Mouse (Mus musculus) CD4-positive helper T cell, adult 2 months (primary cell): Measurements from ENCODE around the gene Rps6ka2.
"Not testable (repeated sequence)": the region's sequence is repeated elsewhere in the genome, so short reads cannot be mapped to it uniquely, and the experiment has no call there.

Experiments
- DNase-seq: peaks from one replicate; pipeline ENCODE4 v3.0.0-alpha.2; 2012; ENCODE audit warnings: low read depth, missing footprints, low spot score

Rps6ka2 gene

GRCm38 (mm10) chr17:7170304-7171295, 685 bp downstream of the Rps6ka2 start:
- DNase-seq: peak; percentile 17

GRCm38 (mm10) chr17:7173331-7174028, 3.6 kb downstream of the Rps6ka2 start:
- DNase-seq: no peak

GRCm38 (mm10) chr17:7175293-7175692, 5.4 kb downstream of the Rps6ka2 start:
- DNase-seq: no peak

- no peak for DNase-seq
These were observed 6.5 kb downstream of the Rps6ka2 start for GRCm38 (mm10) chr17:7176394-7176793.

DNA sequence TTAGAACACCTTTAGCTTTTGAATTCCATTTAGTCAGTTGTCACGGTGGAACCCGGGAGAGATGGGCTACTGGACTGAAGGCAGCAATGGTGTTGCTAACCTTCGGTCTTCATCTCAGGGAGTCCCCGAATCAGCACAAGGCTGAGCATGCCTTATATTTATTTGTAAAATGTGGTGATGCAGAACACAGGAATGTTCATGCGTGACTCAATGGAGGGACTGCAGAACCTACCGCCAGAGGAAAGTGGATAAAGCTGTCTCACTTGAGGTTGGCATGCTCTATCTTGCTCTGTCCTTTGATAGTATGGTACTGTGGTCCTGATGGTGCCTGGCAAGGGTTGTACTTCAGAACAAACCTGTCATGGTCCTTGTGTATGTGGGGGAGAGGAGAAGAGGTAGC, 8.3 kb downstream of the Rps6ka2 start:
- DNase-seq: no peak

- no peak for DNase-seq
These were observed 12.3 kb downstream of the Rps6ka2 start for GRCm38 (mm10) chr17:7182187-7182586.

DNA sequence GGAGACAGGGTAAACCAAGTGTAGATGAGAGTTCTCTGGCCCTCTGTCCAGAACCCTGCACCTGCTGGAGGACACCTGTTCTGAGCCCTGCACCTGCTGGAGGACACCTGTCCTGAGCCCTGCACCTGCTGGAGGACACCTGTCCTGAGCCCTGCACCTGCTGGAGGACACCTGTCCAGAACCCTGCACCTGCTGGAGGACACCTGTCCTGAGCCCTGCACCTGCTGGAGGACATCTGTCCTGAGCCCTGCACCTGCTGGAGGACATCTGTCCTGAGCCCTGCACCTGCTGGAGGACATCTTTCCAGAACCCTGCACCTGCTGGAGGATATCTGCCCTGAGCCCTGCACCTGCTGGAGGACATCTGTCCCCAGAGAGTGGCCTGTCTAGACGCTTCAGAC, 17.1 kb downstream of the Rps6ka2 start:
- DNase-seq: not testable (repeated sequence)

GRCm38 (mm10) chr17:7189425-7189824, 19.5 kb downstream of the Rps6ka2 start:
- DNase-seq: no peak

- DNase-seq: no peak
These were observed 20.1 kb downstream of the Rps6ka2 start for GRCm38 (mm10) chr17:7189975-7190374.

DNA sequence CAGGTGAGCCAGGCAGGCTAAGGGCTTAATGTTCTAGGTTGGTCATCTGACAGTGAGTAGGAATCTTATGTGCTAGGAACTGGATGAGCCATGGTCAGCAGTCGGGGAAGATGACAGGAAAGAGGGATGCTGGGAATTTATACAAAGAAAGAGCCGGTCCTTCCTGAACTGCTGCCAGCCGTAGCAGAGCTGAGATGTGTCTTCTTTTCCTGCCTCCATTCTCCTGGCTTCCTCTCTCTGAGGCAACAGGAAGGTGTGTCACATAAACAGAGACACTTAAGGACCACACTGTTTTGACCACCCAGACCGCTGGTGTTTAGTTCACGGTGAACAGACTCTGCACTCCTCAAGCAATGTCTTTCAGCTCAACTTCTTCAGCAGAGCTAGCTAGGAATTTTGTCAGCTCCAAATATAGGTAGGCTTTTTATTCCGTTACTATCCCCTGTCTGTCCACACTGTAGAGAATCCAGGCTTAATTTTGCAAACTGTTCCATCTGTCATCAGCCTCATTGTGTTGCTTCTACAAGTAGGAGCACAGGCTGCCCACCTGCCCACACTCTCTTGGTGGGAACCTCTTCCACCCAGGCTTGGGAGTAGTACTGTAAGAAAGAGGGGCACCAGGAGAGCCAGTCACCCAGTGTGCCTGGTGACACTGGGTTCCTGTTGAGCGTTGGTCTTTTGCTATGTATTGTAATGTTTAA, 24.4 kb downstream of the Rps6ka2 start:
- DNase-seq: no peak

- no peak for DNase-seq
These were observed 27.4 kb downstream of the Rps6ka2 start for GRCm38 (mm10) chr17:7197121-7197925.

GRCm38 (mm10) chr17:7204771-7205406, 35.0 kb downstream of the Rps6ka2 start:
- DNase-seq: no peak

DNA sequence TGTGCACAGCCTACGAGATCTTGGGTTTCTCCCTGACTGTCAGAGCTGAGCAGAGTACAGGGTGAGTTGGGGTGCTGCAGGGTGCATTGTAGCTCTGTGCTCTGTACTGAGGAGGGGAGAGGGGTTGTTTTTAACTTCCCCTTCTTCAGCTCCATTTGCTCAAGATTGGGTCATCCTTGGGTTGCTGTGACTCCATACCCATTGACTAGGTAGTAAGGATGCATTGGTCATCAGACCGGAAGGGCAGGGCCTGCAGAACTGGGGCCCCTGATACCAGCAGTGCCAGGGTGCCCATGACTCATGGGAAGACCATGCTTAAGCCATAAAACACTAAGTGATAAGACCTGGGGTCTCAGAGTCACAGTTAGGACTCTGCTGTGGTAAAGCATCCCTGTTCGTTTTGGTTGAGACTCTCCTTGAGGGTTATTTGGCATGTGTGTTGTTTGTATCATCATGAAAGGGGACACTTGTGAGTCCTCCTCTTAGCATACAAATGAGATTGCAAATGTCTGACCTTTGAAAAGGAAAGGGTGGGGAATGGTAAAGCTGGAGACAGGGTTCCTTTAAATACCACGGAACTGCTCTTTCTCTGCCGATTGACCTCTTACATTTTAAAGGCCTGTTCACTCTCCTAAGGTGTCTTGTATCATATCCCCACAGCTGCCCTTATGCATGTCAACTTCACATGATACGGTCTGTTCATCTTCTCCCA, 36.7 kb downstream of the Rps6ka2 start:
- DNase-seq: no peak

DNA sequence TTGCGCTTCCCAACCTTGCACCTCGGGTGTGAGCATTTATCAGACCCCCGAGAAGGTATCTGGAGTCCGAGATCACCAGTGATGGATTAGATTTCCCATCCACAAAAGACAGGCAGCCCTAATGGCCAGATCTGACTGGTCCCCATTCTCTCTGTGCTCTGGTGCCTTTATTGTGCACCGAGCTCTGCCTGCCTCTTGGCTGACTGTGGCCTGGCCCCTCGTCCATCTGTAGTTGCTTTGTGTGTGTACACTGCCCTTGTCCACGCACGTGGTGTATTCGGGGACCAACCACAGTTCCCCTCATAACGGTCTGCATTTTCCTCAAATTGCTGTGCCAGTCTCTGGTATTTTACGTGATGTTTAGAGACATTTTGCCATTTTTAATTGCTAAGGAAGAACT, 40.7 kb downstream of the Rps6ka2 start:
- no peak for DNase-seq

DNA sequence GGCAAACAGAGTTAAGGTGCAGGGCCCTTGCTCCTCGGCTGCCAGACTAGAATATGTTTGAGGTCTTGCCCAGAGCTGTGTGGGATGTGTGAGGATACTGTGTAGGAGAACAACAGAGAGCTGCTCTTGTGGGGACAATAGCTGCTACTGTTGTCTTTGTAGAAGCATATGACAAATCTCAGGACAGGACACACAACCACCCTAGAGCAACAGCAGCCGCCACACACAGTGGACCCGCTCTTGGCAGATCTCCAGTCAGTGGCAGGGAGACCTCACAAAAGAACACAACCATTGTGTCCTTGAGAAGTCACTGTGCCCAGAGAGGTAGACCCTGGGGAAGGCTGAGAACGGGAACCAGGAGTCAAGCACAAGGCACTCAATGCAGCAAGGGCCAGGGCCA, 42.0 kb downstream of the Rps6ka2 start:
- no peak for DNase-seq

- no peak for DNase-seq
These were observed 43.3 kb downstream of the Rps6ka2 start for GRCm38 (mm10) chr17:7213214-7213613.

- no peak for DNase-seq
These were observed 44.1 kb downstream of the Rps6ka2 start for GRCm38 (mm10) chr17:7214061-7214460.

DNA sequence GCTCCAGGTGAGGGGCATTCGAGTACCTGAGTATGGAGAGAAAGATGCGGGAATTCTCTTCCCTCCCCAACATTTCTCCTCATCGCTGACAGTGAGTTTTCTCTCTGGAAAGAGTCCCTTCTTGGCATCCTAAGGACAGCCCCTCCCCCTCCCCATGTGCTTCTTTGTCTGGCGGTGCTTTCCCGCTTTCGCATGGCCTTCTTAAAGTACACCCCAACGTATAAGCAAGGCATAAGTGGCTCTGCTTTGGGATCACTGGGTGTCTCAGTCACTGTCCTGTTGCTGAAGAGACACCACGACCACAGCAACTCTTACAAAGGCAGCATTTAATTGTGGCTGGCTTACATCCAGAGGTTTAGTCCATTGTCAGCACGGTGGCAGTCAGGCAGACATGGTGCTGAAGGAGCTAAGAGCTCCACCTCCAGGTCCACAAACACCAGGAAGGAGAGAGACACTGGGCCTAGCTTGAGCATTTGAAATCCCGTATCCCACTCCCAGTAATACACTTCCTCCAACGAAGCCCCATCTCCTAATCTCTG, 47.9 kb downstream of the Rps6ka2 start:
- no peak for DNase-seq

DNA sequence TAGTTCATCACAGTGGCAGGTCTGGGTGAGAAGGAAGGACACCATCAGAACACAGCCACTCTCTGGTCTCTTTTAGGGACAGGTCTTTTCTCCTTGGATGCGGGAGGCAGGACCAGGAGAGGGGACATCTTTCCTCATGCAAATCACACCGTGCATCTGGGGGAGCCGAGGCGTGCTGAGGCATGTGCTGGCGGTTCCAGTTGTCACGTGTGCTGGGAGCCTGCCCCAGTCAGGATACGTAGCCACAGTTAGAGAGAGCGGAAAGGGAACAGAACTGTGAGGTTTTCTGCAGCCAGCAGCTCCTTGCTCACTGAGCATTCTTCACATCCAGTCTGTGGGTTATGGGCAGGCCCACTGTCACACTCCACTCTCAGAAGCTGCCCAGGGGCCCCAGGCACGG, 48.5 kb downstream of the Rps6ka2 start:
- no peak for DNase-seq
